Comparison of ENCODE assay signal across 22 mouse cellular contexts in the genomic region with DNA sequence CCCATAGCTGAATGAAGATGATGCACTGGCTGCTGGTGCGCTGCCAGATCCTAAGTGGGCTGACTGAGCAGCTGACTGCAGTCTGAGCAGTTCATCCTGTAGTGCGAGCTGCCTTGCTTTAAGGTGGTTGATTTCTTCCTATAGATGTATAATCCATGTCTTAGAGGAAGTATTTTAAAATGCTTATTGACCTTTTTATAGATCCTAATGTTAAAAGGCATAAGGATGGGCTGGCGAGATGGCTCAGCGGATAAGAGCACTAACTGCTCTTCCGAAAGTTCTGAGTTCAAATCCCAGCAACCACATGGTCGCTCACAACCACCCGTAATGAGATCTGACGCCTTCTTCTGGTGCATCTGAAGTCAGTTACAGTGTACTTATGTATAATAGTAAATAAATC. TPM values are rescaled to one million over a fixed set of nuclear protein-coding genes. Genes with fewer than 3 reads are reported as not detected.
DNase-seq lines count a peak whose midpoint lies in the region; ATAC-seq and TF ChIP-seq lines count a peak whose summit lies in the region.
"Had no signal": no experiment of that assay in that cellular context is flagged by ENCODE, and none has a peak within 500 bp of the region (broad histone marks: within the 10 kb centered on the region; RNA-seq: fewer than 3 reads in every experiment).

No protein-coding gene starts in this region.

- no peak overlapping the region for H3K4me3 ChIP-seq in midbrain, embryonic 11.5 days (ENCODE audit: low read depth, low read length)
- H3K4me3 ChIP-seq in midbrain, postnatal 0 days (ENCODE audit: low read depth, low read length), result no peak overlapping the region

- TF ChIP-seq CTCF in midbrain, postnatal 0 days (IDR thresholded peaks at IDR 0.05), result no peak

- H3K4me1 ChIP-seq in midbrain, embryonic 11.5 days (ENCODE audit: control insufficient read depth, insufficient read depth, low read length), result no peaks in the 10 kb centered on the region
- no peaks in the 10 kb centered on the region for H3K4me1 ChIP-seq in midbrain, postnatal 0 days (ENCODE audit: insufficient read depth, low read length)

- H3K4me2 ChIP-seq in midbrain, embryonic 11.5 days, result no peak overlapping the region
- H3K4me2 ChIP-seq in midbrain, postnatal 0 days (ENCODE audit: low read depth, low read length, poor library complexity, severe bottlenecking), result no peak overlapping the region

- no peak for ATAC-seq in midbrain, embryonic 11.5 days (ENCODE audit: low FRiP score)
- no peak for ATAC-seq in midbrain, postnatal 0 days (ENCODE audit: low FRiP score)
- ATAC-seq: activated CD4-positive, CD25-positive, alpha-beta regulatory T cell, adult 4 months; CD4-positive, CD25-positive, alpha-beta regulatory T cell, adult 4 months; Patski had no signal

- no peaks in the 10 kb centered on the region; the same call in 1 of the 2 replicates for H3K36me3 ChIP-seq in midbrain, embryonic 11.5 days (ENCODE audit: control insufficient read depth, insufficient read depth, low read length)
- H3K36me3 ChIP-seq in midbrain, postnatal 0 days (ENCODE audit: insufficient read depth, low read length), result peaks cover 5% of the 10 kb centered on the region

- no peak overlapping the region for H3K27ac ChIP-seq in midbrain, embryonic 11.5 days (ENCODE audit: low read depth, low read length)
- no peak overlapping the region for H3K27ac ChIP-seq in midbrain, postnatal 0 days (ENCODE audit: low read depth, low read length)

- DNase-seq in adrenal gland, adult 2 months, result peak; percentile 14
- no peak for DNase-seq in adrenal gland, postnatal 14 days
- DNase-seq in adrenal gland, postnatal 25 days, result peak; percentile 26
- no peak for DNase-seq in adrenal gland, adult 18-20 months (ENCODE audit: low spot score in 2 of 2)
- DNase-seq in heart, adult 11 months, result peak; percentile 53
- DNase-seq in heart, adult 9 months (ENCODE audit: low spot score in 2 of 2), result no peak
- DNase-seq in midbrain, embryonic 11.5 days (ENCODE audit: low spot score, missing footprints), result peak; percentile 72
- no peak for DNase-seq in midbrain, postnatal 0 days (ENCODE audit: low spot score)
- DNase-seq: adrenal gland, adult 8-10 months; adrenal gland, postnatal 10 days; B cell, adult 2 months; cerebellum, adult 11 months; cerebellum, adult 11-12 months; cerebellum, adult 18-20 months; cerebellum, adult 2 months; cerebellum, adult 8-10 months; cerebellum, adult 9-10 months had no signal

- no peaks in the 10 kb centered on the region for H3K27me3 ChIP-seq in midbrain, embryonic 11.5 days (ENCODE audit: control insufficient read depth, insufficient read depth, low read length)
- no peaks in the 10 kb centered on the region for H3K27me3 ChIP-seq in midbrain, postnatal 0 days (ENCODE audit: insufficient read depth, low read length)
- H3K27me3 ChIP-seq: CH12.LX, Patski had no signal

- no peaks in the 10 kb centered on the region for H3K9me3 ChIP-seq in midbrain, embryonic 11.5 days (ENCODE audit: control insufficient read depth, low read length)
- no peaks in the 10 kb centered on the region for H3K9me3 ChIP-seq in midbrain, postnatal 0 days (ENCODE audit: low read length)
- H3K9me3 ChIP-seq: G1E had no signal

- no peak overlapping the region for H3K9ac ChIP-seq in midbrain, embryonic 11.5 days (ENCODE audit: low read length)
- H3K9ac ChIP-seq in midbrain, postnatal 0 days (replicated peaks; ENCODE audit: low read length, poor library complexity, severe bottlenecking), result no peak overlapping the region

- WGBS in midbrain, embryonic 11.5 days, result 93% methylated on average over 8 of the region's 8 CpGs
- 97% methylated on average over 8 of the region's 8 CpGs for WGBS in midbrain, postnatal 0 days

RNA-seq across cellular contexts. Expression of gene Trip11, which starts 14.1 kb away (rescaled TPM):
- 10 to 100 TPM; 28.4 to 40.6 TPM for total RNA-seq in adrenal gland, adult 2 months (2021)
- polyA plus RNA-seq in adrenal gland, adult 2 months (2012; rRNA removed), result 1.6 and 4.1 TPM in 2 replicates
- total RNA-seq in adrenal gland, postnatal 14 days (2021), result 34.7 and 37.3 TPM in 2 replicates
- total RNA-seq in adrenal gland, postnatal 25 days (2021), result 41.5 and 42.3 TPM in 2 replicates
- total RNA-seq in adrenal gland, adult 18-20 months (2021), result 10 to 100 TPM; 34.2 to 39.5 TPM
- polyA plus RNA-seq in midbrain, embryonic 11.5 days (2014; fragmentation: Nextera tagmentation; extraction: Ambion mirVana), result 11.0 and 13.9 TPM in 2 replicates
- 21.5 and 24.8 TPM in 2 replicates for total RNA-seq in midbrain, postnatal 0 days (2014; rRNA removed)
- 21.4 and 26.3 TPM in 2 replicates for polyA plus RNA-seq in midbrain, postnatal 0 days (2015; fragmentation: Nextera tagmentation; extraction: Ambion mirVana)

RNA-seq across cellular contexts. Expression of gene Atxn3, which starts 59.1 kb away (rescaled TPM):
- total RNA-seq in adrenal gland, adult 2 months (2021), result 10 to 100 TPM; 16.2 to 16.7 TPM
- 0.77 and 1.2 TPM in 2 replicates for polyA plus RNA-seq in adrenal gland, adult 2 months (2012; rRNA removed)
- total RNA-seq in adrenal gland, postnatal 14 days (2021), result 14.6 and 23.3 TPM in 2 replicates
- 18.5 and 30.1 TPM in 2 replicates for total RNA-seq in adrenal gland, postnatal 25 days (2021)
- total RNA-seq in adrenal gland, adult 18-20 months (2021), result 10 to 100 TPM; 15.1 to 18.4 TPM
- 17.7 and 19.2 TPM in 2 replicates for polyA plus RNA-seq in midbrain, embryonic 11.5 days (2014; fragmentation: Nextera tagmentation; extraction: Ambion mirVana)
- 12.4 and 13.4 TPM in 2 replicates for total RNA-seq in midbrain, postnatal 0 days (2014; rRNA removed)
- polyA plus RNA-seq in midbrain, postnatal 0 days (2015; fragmentation: Nextera tagmentation; extraction: Ambion mirVana), result 7.6 and 8.0 TPM in 2 replicates

Comparison
In these comparisons a context has a peak if more than half of its experiments do, and no peak if none do; other contexts are left out.
1. DNase-seq: peak in adrenal gland, adult 2 months (single experiment), adrenal gland, postnatal 25 days (single experiment), heart, adult 11 months (single experiment) and midbrain, embryonic 11.5 days (single experiment); none in adrenal gland, postnatal 14 days (single experiment), adrenal gland, adult 18-20 months (0 of 2), heart, adult 9 months (0 of 2) and midbrain, postnatal 0 days (single experiment).